8 mouse cellular contexts compared by ENCODE assay signal in the genomic region with DNA sequence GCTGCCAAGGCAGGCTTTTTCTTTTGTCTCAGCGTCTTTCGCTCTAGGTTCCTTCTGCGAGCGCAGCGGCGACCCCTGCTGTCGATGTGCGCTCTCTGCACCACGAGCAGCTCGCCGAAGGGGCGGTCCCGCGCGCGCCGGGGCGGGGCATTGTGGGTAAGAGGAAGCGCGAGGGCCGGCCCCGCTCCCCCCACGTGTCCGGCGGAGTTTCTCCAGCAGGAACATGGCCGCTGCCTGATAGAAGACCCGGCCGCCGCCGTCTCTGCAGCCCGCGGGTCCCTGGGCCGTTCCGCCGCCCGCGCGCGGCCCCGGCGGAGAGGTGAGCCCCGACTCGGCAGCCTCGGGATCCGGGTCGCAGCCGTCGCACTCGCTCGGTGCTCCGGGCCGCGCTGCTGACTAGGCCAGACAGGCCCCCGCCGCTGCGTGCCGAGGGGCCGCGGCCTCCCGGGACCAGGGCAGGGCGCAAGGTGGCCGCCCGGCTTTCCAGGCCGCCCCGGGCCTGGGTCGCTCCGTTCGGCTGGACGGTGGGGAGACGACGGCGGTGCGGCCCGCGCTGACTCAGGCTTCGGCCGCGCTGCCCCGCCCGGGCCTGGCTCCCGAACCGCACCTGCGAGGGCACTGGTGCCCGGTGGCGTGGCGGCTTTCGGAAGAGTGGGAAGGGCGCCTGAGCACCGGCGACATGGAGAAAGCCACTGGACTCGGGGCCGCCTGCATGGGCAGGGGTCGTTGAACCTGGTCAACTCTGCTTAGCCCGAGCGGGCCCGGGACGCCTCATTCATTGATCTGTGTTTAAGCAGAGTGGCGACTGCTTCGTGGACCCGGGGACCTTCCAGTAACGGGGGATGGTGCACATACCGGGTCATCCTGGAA. TPM values are rescaled to one million over a fixed set of nuclear protein-coding genes. Genes with fewer than 3 reads are reported as not detected.
A peak's percentile ranks its signal among the peaks of the same experiment; 100 is the strongest.
DNase-seq lines count a peak whose midpoint lies in the region; ATAC-seq lines count a peak whose summit lies in the region.

A gene (plus strand): TSS at position 153 of the 870 bp plus-strand sequence.

- H3K27me3 ChIP-seq in forebrain, embryonic 11.5 days (ENCODE audit: control insufficient read depth, insufficient read depth, low read length) = no peaks in the 10 kb centered on the region
- no peaks in the 10 kb centered on the region for H3K27me3 ChIP-seq in heart, embryonic 16.5 days (ENCODE audit: control insufficient read depth, insufficient read depth, low read length)
- no peaks in the 10 kb centered on the region for H3K27me3 ChIP-seq in liver, embryonic 15.5 days
- no peaks in the 10 kb centered on the region for H3K27me3 ChIP-seq in neural tube, embryonic 12.5 days (replicated peaks)

- H3K36me3 ChIP-seq in forebrain, embryonic 11.5 days (ENCODE audit: control insufficient read depth, insufficient read depth, low read length) = no peaks in the 10 kb centered on the region
- no peaks in the 10 kb centered on the region for H3K36me3 ChIP-seq in heart, embryonic 16.5 days (ENCODE audit: control insufficient read depth, insufficient read depth)
- peaks cover 3% of the 10 kb centered on the region; the same call in 1 of the 2 replicates for H3K36me3 ChIP-seq in liver, embryonic 15.5 days (replicated peaks)
- no peaks in the 10 kb centered on the region for H3K36me3 ChIP-seq in neural tube, embryonic 12.5 days

- DNase-seq in CD8-positive naive resting alpha-beta T cell, adult 2 months (ENCODE audit: low read depth in 2 of 2, low spot score in 2 of 2) = peak; percentile 100
- peak; percentile 97 for DNase-seq in c-Kit-positive CD71-negative TER-119-negative erythroid progenitor cells, embryonic 14.5 days (ENCODE audit: low read depth)
- peak; percentile 100 for DNase-seq in forebrain, embryonic 11.5 days (ENCODE audit: low spot score)
- DNase-seq in kidney, postnatal 36 days = peak; percentile 98 to 99
- peak; percentile 92 for DNase-seq in telencephalon, adult 2 months (ENCODE audit: low read depth, low spot score)

- ATAC-seq in forebrain, embryonic 11.5 days (replicated peaks; ENCODE audit: low FRiP score) = peak; percentile 95
- ATAC-seq in heart, embryonic 16.5 days (replicated peaks; ENCODE audit: extremely low read depth, insufficient read depth, low FRiP score) = peak; percentile 95
- ATAC-seq in liver, embryonic 15.5 days (ENCODE audit: insufficient read depth) = peak; percentile 87
- ATAC-seq in neural tube, embryonic 12.5 days (ENCODE audit: low FRiP score, low read depth) = peak; percentile 95

- peak within 1 kb of the TSS; percentile 92 for H3K4me3 ChIP-seq in forebrain, embryonic 11.5 days (ENCODE audit: low read depth, low read length)
- peak within 1 kb of the TSS; percentile 98 for H3K4me3 ChIP-seq in heart, embryonic 16.5 days (ENCODE audit: low read length)
- peak within 1 kb of the TSS; percentile 96 for H3K4me3 ChIP-seq in liver, embryonic 15.5 days (replicated peaks)
- H3K4me3 ChIP-seq in neural tube, embryonic 12.5 days = peak within 1 kb of the TSS; percentile 98

- H3K9ac ChIP-seq in forebrain, embryonic 11.5 days (ENCODE audit: low read length) = peak within 1 kb of the TSS; percentile 91
- H3K9ac ChIP-seq in heart, embryonic 16.5 days (ENCODE audit: low read length) = peak within 1 kb of the TSS; percentile 95
- H3K9ac ChIP-seq in liver, embryonic 15.5 days = peak within 1 kb of the TSS; percentile 88
- peak within 1 kb of the TSS; percentile 89 for H3K9ac ChIP-seq in neural tube, embryonic 12.5 days

- H3K4me1 ChIP-seq in forebrain, embryonic 11.5 days (replicated peaks; ENCODE audit: control insufficient read depth, insufficient read depth, low read length) = no peaks in the 10 kb centered on the region
- peaks cover 11% of the 10 kb centered on the region for H3K4me1 ChIP-seq in heart, embryonic 16.5 days (ENCODE audit: control insufficient read depth, insufficient read depth, low read length)
- peaks cover 37% of the 10 kb centered on the region for H3K4me1 ChIP-seq in liver, embryonic 15.5 days (replicated peaks)
- H3K4me1 ChIP-seq in neural tube, embryonic 12.5 days = peaks cover 8% of the 10 kb centered on the region

- under 1% methylated on average over 90 of the region's 102 CpGs for WGBS in forebrain, embryonic 11.5 days
- WGBS in heart, embryonic 16.5 days = under 1% methylated on average over 98 of the region's 102 CpGs
- WGBS in liver, embryonic 15.5 days (ENCODE audit: insufficient replicate concordance) = under 1% methylated on average over 102 of the region's 102 CpGs
- WGBS in neural tube, embryonic 12.5 days = under 1% methylated on average over 101 of the region's 102 CpGs

- H3K4me2 ChIP-seq in forebrain, embryonic 11.5 days (ENCODE audit: low read depth, low read length, severe bottlenecking) = peak within 1 kb of the TSS; percentile 50
- H3K4me2 ChIP-seq in heart, embryonic 16.5 days (ENCODE audit: low read depth, low read length) = peak within 1 kb of the TSS; percentile 83
- H3K4me2 ChIP-seq in liver, embryonic 15.5 days = peak within 1 kb of the TSS; percentile 98
- peak within 1 kb of the TSS; percentile 65 for H3K4me2 ChIP-seq in neural tube, embryonic 12.5 days (replicated peaks)

- H3K9me3 ChIP-seq in forebrain, embryonic 11.5 days (ENCODE audit: control insufficient read depth, low read length) = no peaks in the 10 kb centered on the region
- H3K9me3 ChIP-seq in heart, embryonic 16.5 days (replicated peaks; ENCODE audit: control insufficient read depth, low read length) = no peaks in the 10 kb centered on the region
- H3K9me3 ChIP-seq in liver, embryonic 15.5 days (replicated peaks) = no peaks in the 10 kb centered on the region
- H3K9me3 ChIP-seq in neural tube, embryonic 12.5 days = no peaks in the 10 kb centered on the region

- peak within 1 kb of the TSS; percentile 62 for H3K27ac ChIP-seq in forebrain, embryonic 11.5 days (ENCODE audit: low read depth, low read length)
- peak within 1 kb of the TSS; percentile 78 for H3K27ac ChIP-seq in heart, embryonic 16.5 days (ENCODE audit: low read length)
- peak within 1 kb of the TSS; percentile 90 for H3K27ac ChIP-seq in liver, embryonic 15.5 days (replicated peaks)
- peak within 1 kb of the TSS; percentile 57; the same call in 1 of the 2 replicates for H3K27ac ChIP-seq in neural tube, embryonic 12.5 days

RNA-seq across cellular contexts. Expression of the gene that starts here (rescaled TPM):
- polyA plus RNA-seq in forebrain, embryonic 11.5 days (2014; fragmentation: Nextera tagmentation; extraction: Ambion mirVana) = 27.1 and 29.1 TPM in 2 replicates
- 21.4 and 22.1 TPM in 2 replicates for polyA plus RNA-seq in heart, embryonic 16.5 days (2015; fragmentation: Nextera tagmentation; extraction: Ambion mirVana)
- polyA plus RNA-seq in liver, embryonic 15.5 days (2015; fragmentation: Nextera tagmentation; extraction: Ambion mirVana) = 12.8 and 13.4 TPM in 2 replicates
- polyA plus RNA-seq in neural tube, embryonic 12.5 days (2016; fragmentation: Nextera tagmentation; extraction: Ambion mirVana) = 26.6 and 28.0 TPM in 2 replicates

Comparison
In these comparisons a context has a peak if more than half of its experiments do, and no peak if none do; other contexts are left out.
1. Peak in every context shown above with its lines: DNase-seq, ATAC-seq, H3K4me3 ChIP-seq and H3K27ac ChIP-seq.